Mouse (Mus musculus) ES-E14 (cell line): Measurements from ENCODE around the gene Etv5.

ENCODE experiments used
- CHD2 ChIP-seq: IDR thresholded peaks from 2 replicates; pipeline ENCODE4 v1.6.1; 2014; ENCODE audit warnings: mild to moderate bottlenecking, low read depth, low read length, inconsistent platforms
- HCFC1 ChIP-seq: IDR thresholded peaks from 2 replicates; pipeline ENCODE4 v1.6.1; 2012; ENCODE audit warnings: low read length, inconsistent platforms, borderline replicate concordance; ENCODE audit not compliant: insufficient read depth
- MAFK ChIP-seq: IDR thresholded peaks from 2 replicates; pipeline ENCODE4 v1.6.1; 2014; ENCODE audit warnings: mild to moderate bottlenecking, low read depth, low read length, inconsistent platforms; ENCODE audit not compliant: insufficient read depth
- ZC3H11A ChIP-seq: IDR thresholded peaks from 2 replicates; pipeline ENCODE4 v1.6.1; 2012; ENCODE audit warnings: low read depth, mild to moderate bottlenecking, inconsistent platforms, low read length, borderline replicate concordance

DNA sequence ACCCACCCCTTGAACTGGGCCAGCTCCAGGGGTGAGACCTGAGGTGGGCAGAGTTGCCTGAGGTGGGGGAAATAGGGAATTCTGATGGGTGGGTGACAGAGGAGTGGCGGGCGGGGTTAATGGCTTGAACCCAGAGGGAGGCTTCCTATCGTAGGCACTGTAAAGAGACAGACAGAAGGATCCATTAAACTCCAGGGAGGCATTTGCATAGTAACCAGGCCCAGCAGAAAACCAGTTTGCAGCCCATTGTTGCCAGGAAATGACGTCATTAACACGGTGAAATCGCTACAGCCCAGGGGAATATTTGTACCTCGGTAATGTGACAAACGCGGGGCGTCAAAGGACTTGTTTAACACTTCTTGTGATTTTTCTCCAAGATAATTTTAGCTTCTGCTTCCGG lies 27.8 kb downstream of the Etv5 start:
- TF ChIP-seq HCFC1 (no peak), CHD2 (no peak), ZC3H11A (no peak), MAFK (no peak)
